Mouse (Mus musculus) hindbrain, embryonic 11.5 days (tissue): ENCODE data around the gene Fcna. TPM values are rescaled to one million over a fixed set of nuclear protein-coding genes. Genes with fewer than 3 reads are reported as not detected.

Experiments used
- ATAC-seq: fragments of 200-750 bp; cut with Nextera tagmentation; 2 replicates; pipeline ENCODE4 v1.8.0; 2017; ENCODE audit warnings: mild to moderate bottlenecking, moderate TSS enrichment, moderate library complexity; ENCODE audit not compliant: low FRiP score
- DNase-seq: peaks from one replicate; pipeline ENCODE4 v3.0.0-alpha.2; 2015; ENCODE audit warnings: low spot score
- H3K27ac ChIP-seq: fragments of 300-500 bp; sonication (generic); 2 replicates; pipeline ENCODE4 v1.5.1; 2014; ENCODE audit warnings: mild to moderate bottlenecking, low read depth, low read length
- H3K27me3 ChIP-seq: fragments of 300-500 bp; sonication (generic); 2 replicates; pipeline ENCODE4 v1.6.1; 2014; ENCODE audit warnings: mild to moderate bottlenecking, low read length, moderate library complexity, mixed read lengths; ENCODE audit not compliant: control insufficient read depth, insufficient read depth
- H3K36me3 ChIP-seq: fragments of 300-500 bp; sonication (generic); 2 replicates; pipeline ENCODE4 v1.6.1; 2014; ENCODE audit warnings: mild to moderate bottlenecking, low read length, moderate library complexity, mixed read lengths; ENCODE audit not compliant: control insufficient read depth, insufficient read depth
- H3K4me1 ChIP-seq: fragments of 300-500 bp; sonication (generic); replicated peaks from 2 replicates; pipeline ENCODE4 v1.6.1; 2014; ENCODE audit warnings: low read length, mixed read lengths; ENCODE audit not compliant: control insufficient read depth, insufficient read depth
- H3K4me2 ChIP-seq: fragments of 300-500 bp; sonication (generic); replicated peaks from 2 replicates; pipeline ENCODE4 v1.6.1; 2014; ENCODE audit warnings: mild to moderate bottlenecking, low read depth, low read length
- H3K4me3 ChIP-seq: fragments of 300-500 bp; sonication (generic); 2 replicates; pipeline ENCODE4 v1.5.1; 2014; ENCODE audit warnings: low read depth, low read length
- H3K9ac ChIP-seq: fragments of 300-500 bp; sonication (generic); 2 replicates; pipeline ENCODE4 v1.6.1; 2014; ENCODE audit warnings: low read depth, low read length
- H3K9me3 ChIP-seq: fragments of 300-500 bp; sonication (generic); 2 replicates; pipeline ENCODE4 v1.6.1; 2016; ENCODE audit warnings: low read length; ENCODE audit not compliant: control insufficient read depth
- WGBS: fragments of 180-500 bp; shearing (Covaris S2); extraction: QIAGEN DNeasy Blood & Tissue Kit; methylation state at CpG from one replicate; pipeline ENCODE4 v1.1.7; 2014; 5-methylcytosine and 5-hydroxymethylcytosine counted together
- polyA plus RNA-seq: library from polyadenylated mRNA; unstranded; fragments of >200 nt; fragmentation: Nextera tagmentation; extraction: Ambion mirVana; gene quantifications from 2 replicates; pipeline ENCODE4 v1.2.1, GENCODE M21; 2014

Gene Fcna
- polyA plus RNA-seq, 1 experiment from 2014 or later = 0.82 TPM

DNA sequence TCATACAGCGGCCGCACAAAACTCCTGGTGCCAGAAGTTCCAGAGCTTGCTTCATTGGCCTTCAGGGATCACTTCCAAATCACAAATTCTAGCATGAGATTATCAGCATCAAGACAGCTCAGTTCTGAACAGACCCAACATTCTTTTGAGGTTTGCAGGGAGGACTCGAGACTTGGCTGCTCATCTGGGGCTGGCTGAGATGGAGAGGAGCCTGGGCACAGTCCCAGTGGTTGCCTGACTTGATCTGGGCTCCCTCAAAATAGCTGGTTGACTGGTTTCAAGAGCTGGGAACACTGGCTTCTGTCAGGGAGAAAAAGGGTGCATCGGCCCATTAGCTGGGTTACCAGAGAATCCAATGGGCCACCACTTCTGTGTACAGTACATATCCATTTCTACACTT, 28.9 kb upstream of the Fcna start:
- Histone ChIP-seq H3K4me1 (no peaks in the 10 kb centered on the region), H3K4me2 (no peak overlapping the region), H3K27ac (no peak overlapping the region), H3K9me3 (no peaks in the 10 kb centered on the region), H3K27me3 (no peaks in the 10 kb centered on the region), H3K36me3 (no peaks in the 10 kb centered on the region), H3K9ac (no peak overlapping the region), H3K4me3 (no peak overlapping the region)
- ATAC-seq (no peak), DNase-seq (no peak)
- WGBS = 86% methylated on average over 4 of the region's 4 CpGs

DNA sequence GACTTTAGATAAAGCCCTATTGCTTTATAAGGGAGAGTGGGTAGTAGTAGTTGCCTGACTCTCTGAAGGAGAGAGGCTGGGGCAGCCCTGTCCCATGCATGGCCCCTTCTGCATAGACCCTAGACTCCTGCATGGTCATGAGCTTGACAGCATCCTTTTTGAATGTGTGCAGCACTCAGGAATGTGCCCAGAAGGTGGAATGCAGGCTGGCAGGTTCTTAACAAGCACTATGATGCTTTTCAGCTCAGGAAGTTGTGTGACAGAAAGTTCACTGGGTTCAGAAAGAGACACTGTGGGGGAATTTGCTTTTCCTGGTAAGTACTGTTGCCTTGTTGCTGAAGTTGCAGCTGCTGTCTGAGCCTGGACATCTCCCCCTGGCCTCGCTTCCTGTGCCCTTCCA, 26.7 kb upstream of the Fcna start:
- Histone ChIP-seq H3K4me3 (no peak overlapping the region), H3K9me3 (no peaks in the 10 kb centered on the region), H3K4me2 (no peak overlapping the region), H3K27me3 (no peaks in the 10 kb centered on the region), H3K36me3 (no peaks in the 10 kb centered on the region), H3K27ac (no peak overlapping the region), H3K4me1 (no peaks in the 10 kb centered on the region), H3K9ac (no peak overlapping the region)
- 58% methylated on average over 1 of the region's 1 CpGs for WGBS
- DNase-seq (no peak), ATAC-seq (no peak)

DNA sequence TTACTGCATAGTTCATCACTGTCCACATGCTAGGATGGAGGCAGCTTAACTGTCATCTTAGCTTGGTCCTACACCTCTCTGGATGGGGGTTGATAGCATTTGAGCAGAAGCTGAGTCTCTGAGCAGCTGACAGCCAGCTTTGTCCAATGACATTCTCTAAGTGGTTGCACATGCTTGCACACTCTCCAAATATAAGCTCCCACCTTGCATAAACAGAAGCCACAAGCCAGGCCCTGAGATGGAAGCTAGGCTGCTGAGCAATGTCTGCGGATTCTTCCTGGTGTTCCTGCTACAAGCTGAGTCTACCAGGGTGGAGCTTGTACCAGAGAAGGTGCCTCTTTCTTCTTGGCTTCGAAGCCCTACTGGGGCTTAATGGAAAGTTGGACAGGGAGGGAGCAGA, 25.1 kb upstream of the Fcna start, which contains the start of gene Lcn8:
Lcn8 (plus strand) TSS at position 219 of the 400 bp plus-strand sequence.
- Histone ChIP-seq H3K4me1 (no peaks in the 10 kb centered on the region), H3K27me3 (no peaks in the 10 kb centered on the region), H3K4me2 (no peak within 1 kb of the TSS), H3K9me3 (no peaks in the 10 kb centered on the region), H3K4me3 (no peak within 1 kb of the TSS), H3K9ac (no peak within 1 kb of the TSS), H3K27ac (no peak within 1 kb of the TSS), H3K36me3 (no peaks in the 10 kb centered on the region)
- DNase-seq (no peak), ATAC-seq (no peak)
- WGBS = 79% methylated on average over 2 of the region's 2 CpGs

DNA sequence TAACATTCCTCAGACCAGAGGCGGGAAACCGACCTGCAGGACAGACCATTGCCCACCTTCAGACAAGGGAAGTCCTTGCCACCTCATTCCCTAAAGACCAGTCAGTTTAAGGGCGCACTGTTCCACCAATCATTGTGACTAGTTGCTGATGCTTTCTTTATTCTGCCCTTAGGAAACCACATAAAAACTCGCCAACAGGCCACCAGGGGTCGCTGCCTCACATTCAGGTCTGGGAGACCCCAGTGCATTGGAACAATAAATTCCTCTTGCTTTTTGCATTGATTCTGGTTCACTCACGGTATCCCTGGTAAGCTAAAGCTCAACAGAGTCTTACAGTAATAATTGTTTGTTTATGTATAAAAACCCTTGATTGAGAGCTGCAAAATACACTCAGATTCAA, 12.1 kb upstream of the Fcna start:
- no peaks in the 10 kb centered on the region for H3K36me3 ChIP-seq
- H3K27me3 ChIP-seq = no peaks in the 10 kb centered on the region
- DNase-seq (peak; percentile 76), ATAC-seq (no peak)
- no peak overlapping the region for H3K4me2 ChIP-seq
- H3K4me1 ChIP-seq = no peaks in the 10 kb centered on the region
- no peak overlapping the region for H3K9ac ChIP-seq
- no peaks in the 10 kb centered on the region for H3K9me3 ChIP-seq
- WGBS = 19% methylated on average over 6 of the region's 6 CpGs
- H3K27ac ChIP-seq = no peak overlapping the region
- no peak overlapping the region for H3K4me3 ChIP-seq

DNA sequence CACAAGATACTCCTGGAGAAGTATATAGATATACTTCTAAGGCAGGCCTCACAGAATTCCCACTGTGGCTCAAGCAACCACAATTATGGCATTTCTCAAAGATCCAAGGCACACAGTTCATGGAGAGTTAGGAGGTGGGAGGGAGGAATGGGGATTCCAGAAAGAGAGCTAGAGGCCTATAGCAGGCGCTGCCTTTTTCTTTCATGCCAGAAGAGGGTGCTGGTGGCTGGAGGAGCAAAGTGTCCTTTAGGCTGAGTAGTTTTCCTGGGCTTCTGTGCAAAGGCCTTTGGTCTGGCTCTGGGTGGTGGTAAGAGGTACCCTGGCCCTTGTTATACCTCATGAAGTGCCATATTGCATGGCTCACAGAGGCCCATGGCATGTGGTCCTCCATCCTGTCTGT, 6.2 kb upstream of the Fcna start:
- DNase-seq (no peak), ATAC-seq (no peak)
- 40% methylated on average over 1 of the region's 1 CpGs for WGBS
- no peak overlapping the region for H3K27ac ChIP-seq
- no peak overlapping the region for H3K4me3 ChIP-seq
- H3K4me1 ChIP-seq = no peaks in the 10 kb centered on the region
- H3K9ac ChIP-seq = no peak overlapping the region
- H3K4me2 ChIP-seq = no peak overlapping the region
- no peaks in the 10 kb centered on the region for H3K27me3 ChIP-seq
- no peaks in the 10 kb centered on the region for H3K36me3 ChIP-seq
- no peaks in the 10 kb centered on the region for H3K9me3 ChIP-seq

DNA sequence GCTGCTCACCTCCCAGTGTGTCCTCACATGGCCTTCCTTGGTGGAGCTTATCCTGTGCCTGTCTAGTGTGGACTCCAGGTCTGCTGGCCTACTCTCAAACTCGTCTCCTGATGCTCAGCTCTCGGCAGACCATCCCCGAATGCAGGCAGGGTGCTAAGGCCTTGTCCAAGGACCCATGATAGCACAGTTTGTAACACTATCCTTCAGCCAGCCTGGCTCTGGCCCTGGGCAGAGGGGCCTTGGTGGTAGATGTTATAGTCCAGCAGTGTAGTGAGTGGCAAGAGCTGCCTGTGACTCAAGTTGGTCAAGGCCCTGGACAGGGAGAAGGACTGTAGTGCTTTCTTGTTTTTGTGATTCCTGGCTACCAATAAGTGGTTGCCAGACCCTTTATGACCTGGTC, 5.8 kb upstream of the Fcna start:
- no peak for ATAC-seq

DNA sequence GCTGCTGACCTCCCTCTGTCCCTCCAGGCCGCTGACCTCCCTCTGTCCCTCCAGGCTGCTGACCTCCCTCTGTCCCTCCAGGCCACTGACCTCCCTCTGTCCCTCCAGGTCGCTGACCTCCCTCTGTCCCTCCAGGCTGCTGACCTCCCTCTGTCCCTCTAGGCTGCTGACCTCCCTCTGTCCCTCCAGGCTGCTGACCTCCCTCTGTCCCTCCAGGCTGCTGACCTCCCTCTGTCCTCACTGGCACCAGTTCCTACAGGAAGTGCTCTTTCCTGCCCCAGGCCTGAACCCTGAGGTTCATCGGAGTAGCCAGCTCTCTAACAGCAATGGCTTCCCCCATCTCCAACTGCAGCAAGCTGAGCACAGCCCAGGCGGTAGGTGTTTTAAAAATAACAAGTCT, 908 bp upstream of the Fcna start:
- H3K4me2 ChIP-seq = no peak overlapping the region
- DNase-seq (no peak), ATAC-seq (no peak)
- H3K27ac ChIP-seq = no peak overlapping the region
- H3K27me3 ChIP-seq = no peaks in the 10 kb centered on the region
- no peak overlapping the region for H3K4me3 ChIP-seq
- no peak overlapping the region for H3K9ac ChIP-seq
- H3K4me1 ChIP-seq = no peaks in the 10 kb centered on the region
- no peaks in the 10 kb centered on the region for H3K9me3 ChIP-seq
- no peaks in the 10 kb centered on the region for H3K36me3 ChIP-seq
- 33% methylated on average over 4 of the region's 4 CpGs for WGBS

More for the DNA sequence above, 5.8 kb upstream of the Fcna start:
- no peaks in the 10 kb centered on the region for H3K9me3 ChIP-seq
- no peak overlapping the region for H3K4me3 ChIP-seq
- H3K4me2 ChIP-seq = no peak overlapping the region
- 86% methylated on average over 3 of the region's 3 CpGs for WGBS
- no peaks in the 10 kb centered on the region for H3K27me3 ChIP-seq
- no peak overlapping the region for H3K27ac ChIP-seq
- no peaks in the 10 kb centered on the region for H3K4me1 ChIP-seq
- no peak for DNase-seq
- no peak overlapping the region for H3K9ac ChIP-seq
- H3K36me3 ChIP-seq = no peaks in the 10 kb centered on the region

DNA sequence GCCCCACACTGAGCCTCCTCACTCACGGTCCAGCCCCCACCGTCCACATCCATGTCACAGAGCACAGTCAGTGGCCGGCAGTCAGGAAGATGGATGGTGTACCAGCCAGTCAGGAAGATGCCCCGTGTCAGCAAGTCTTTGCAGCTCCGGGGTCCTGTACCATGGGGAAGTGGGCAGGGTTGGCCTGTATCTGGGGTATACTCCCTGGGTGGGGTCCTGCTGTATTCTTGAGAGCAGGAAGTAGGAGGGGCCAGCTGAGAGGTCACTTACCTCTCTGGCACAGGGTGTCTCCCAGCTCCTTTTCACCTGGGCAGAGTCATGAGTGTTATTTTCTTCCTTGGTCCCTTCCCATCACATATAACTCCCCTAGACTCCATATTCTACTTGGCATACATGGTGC, 1.8 kb downstream of the Fcna start:
- Histone ChIP-seq H3K4me3 (no peak overlapping the region), H3K4me1 (no peaks in the 10 kb centered on the region), H3K27ac (no peak overlapping the region), H3K9me3 (no peaks in the 10 kb centered on the region), H3K4me2 (no peak overlapping the region), H3K27me3 (no peaks in the 10 kb centered on the region), H3K9ac (no peak overlapping the region), H3K36me3 (no peaks in the 10 kb centered on the region)
- DNase-seq (no peak), ATAC-seq (no peak)
- 47% methylated on average over 5 of the region's 5 CpGs for WGBS

DNA sequence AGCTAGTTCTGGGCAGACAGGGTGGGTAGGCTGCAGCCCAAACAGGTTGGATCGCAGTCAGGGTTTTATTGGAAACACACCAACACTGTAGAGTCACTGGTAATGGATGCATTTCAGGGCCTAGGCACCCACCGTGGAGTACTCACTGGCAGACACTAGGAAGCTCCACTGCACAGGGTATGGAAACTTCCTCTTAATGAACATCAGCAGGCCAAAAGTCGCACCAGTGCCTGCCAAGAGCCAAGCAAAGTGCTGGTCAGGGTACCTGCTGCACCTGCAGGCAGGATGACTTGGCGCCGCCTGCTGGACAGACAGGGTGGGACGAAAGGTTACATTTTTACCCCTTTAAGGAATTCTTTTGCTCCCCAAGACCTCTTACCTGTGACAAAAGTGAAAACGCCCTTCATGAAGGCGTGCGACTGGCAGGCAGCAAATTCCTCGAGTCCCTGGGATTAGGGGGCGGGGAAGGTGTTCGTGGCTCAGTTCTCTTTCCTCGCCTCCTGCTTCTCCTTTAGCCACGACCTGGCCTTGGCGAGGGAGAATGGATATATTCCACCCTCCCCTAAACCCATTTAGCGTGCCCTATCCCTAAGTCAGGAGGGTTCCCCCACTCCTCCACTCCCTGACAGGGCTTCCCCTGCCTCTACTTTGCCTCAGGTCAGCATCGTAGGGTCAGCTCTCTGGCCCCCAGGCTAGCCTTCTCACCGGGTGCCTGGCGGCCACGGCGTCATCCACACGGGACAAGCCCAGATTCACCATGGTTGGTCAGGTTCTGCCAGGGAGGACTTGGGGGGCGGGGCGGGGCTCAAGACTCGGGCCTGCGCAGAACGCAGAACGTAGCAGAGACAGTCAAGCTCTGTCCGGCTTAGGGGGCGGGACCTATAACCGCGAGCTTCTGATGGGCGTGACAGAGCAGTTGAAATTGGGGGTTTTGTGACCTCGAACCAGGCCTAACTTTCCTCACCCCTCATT, 6.3 kb downstream of the Fcna start, which contains the start of gene Tmem141:
Tmem141 (minus strand) TSS at position 777 of the 972 bp plus-strand sequence.
- peak; percentile 84 for DNase-seq
- no peaks in the 10 kb centered on the region for H3K4me1 ChIP-seq
- H3K27me3 ChIP-seq = peaks cover 13% of the 10 kb centered on the region
- H3K4me2 ChIP-seq = peak within 1 kb of the TSS; percentile 65
- no peaks in the 10 kb centered on the region for H3K9me3 ChIP-seq
- 7% methylated on average over 34 of the region's 34 CpGs for WGBS
- H3K4me3 ChIP-seq = peak within 1 kb of the TSS; percentile 34
- H3K27ac ChIP-seq = no peak within 1 kb of the TSS
- no peaks in the 10 kb centered on the region for H3K36me3 ChIP-seq
- peak within 1 kb of the TSS; percentile 55; the same call in 1 of the 2 replicates for H3K9ac ChIP-seq
- ATAC-seq = peak; percentile 92
